Mouse (Mus musculus) embryonic facial prominence, embryonic 14.5 days (tissue): ENCODE measurements around the gene Dusp23. TPM values are rescaled to one million over a fixed set of nuclear protein-coding genes. Genes with fewer than 3 reads are reported as not detected.
A peak's percentile ranks its signal among the peaks of the same experiment; 100 is the strongest.

Source experiments
- ATAC-seq: fragments of 200-750 bp; cut with Nextera tagmentation; 2 replicates; pipeline ENCODE4 v1.8.0; 2017; ENCODE audit warnings: low read depth, moderate number of reproducible peaks, moderate TSS enrichment
- DNase-seq: peaks from one replicate; pipeline ENCODE4 v3.0.0-alpha.2; 2015; ENCODE audit warnings: low spot score
- H3K27ac ChIP-seq: fragments of 300-500 bp; sonication (generic); replicated peaks from 2 replicates; pipeline ENCODE4 v1.5.1; 2014; ENCODE audit warnings: low read depth, mild to moderate bottlenecking, low read length, moderate library complexity
- H3K27me3 ChIP-seq: fragments of 300-500 bp; sonication (generic); replicated peaks from 2 replicates; pipeline ENCODE4 v1.6.1; 2014; ENCODE audit warnings: low read length; ENCODE audit not compliant: control insufficient read depth, insufficient read depth
- H3K36me3 ChIP-seq: fragments of 300-500 bp; sonication (generic); 2 replicates; pipeline ENCODE4 v1.6.1; 2014; ENCODE audit warnings: low read length, mixed read lengths; ENCODE audit not compliant: control insufficient read depth, insufficient read depth
- H3K4me1 ChIP-seq: fragments of 300-500 bp; sonication (generic); 2 replicates; pipeline ENCODE4 v1.6.1; 2014; ENCODE audit warnings: antibody characterized with exemption, low read length; ENCODE audit not compliant: control insufficient read depth, insufficient read depth
- H3K4me2 ChIP-seq: fragments of 300-500 bp; sonication (generic); 2 replicates; pipeline ENCODE4 v1.6.1; 2014; ENCODE audit warnings: low read depth, mild to moderate bottlenecking, low read length, moderate library complexity, mixed read lengths
- H3K4me3 ChIP-seq: fragments of 300-500 bp; sonication (generic); 2 replicates; pipeline ENCODE4 v1.5.1; 2014; ENCODE audit warnings: low read depth, mild to moderate bottlenecking, low read length
- H3K9ac ChIP-seq: fragments of 300-500 bp; sonication (generic); 2 replicates; pipeline ENCODE4 v1.6.1; 2014; ENCODE audit warnings: low read depth, mild to moderate bottlenecking, low read length, moderate library complexity, mixed read lengths
- H3K9me3 ChIP-seq: fragments of 300-500 bp; sonication (generic); 2 replicates; pipeline ENCODE4 v1.6.1; 2016; ENCODE audit warnings: low read length; ENCODE audit not compliant: control insufficient read depth
- WGBS: fragments of 180-500 bp; shearing (Covaris S2); extraction: QIAGEN DNeasy Blood & Tissue Kit; methylation state at CpG from one replicate; pipeline ENCODE4 v1.1.7; 2014; 5-methylcytosine and 5-hydroxymethylcytosine counted together
- polyA plus RNA-seq: library from polyadenylated mRNA; unstranded; fragments of >200 nt; fragmentation: Nextera tagmentation; extraction: Ambion mirVana; gene quantifications from 2 replicates; pipeline ENCODE4 v1.2.1, GENCODE M21; 2014

The Dusp23 gene
- polyA plus RNA-seq, 1 experiment from 2014 or later: 16.0 TPM

DNA sequence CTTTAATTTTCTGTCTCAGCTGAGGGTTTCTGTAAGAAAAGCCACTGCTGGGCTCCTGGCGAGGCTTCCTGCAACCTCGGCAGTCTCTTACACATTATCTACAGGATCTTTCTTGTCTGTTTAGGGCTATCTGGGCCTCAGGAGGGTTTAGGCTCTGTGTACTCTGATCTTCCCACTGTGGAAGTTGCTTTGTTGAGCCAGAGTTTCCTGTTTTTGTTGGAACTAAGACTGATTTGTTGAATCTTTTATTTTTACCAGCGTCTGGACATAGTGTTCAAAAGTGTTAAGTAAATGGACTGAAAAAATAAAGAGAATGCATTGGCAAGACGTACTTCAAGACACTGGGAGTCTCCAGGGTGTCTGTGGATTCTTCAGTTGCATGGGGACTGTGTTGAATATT lies 2.5 kb upstream of the Dusp23 start:
- DNase-seq (no peak), ATAC-seq (no peak)
- no peak overlapping the region for H3K4me3 ChIP-seq
- H3K36me3 ChIP-seq: no peaks in the 10 kb centered on the region
- H3K4me1 ChIP-seq: no peaks in the 10 kb centered on the region; the same call in none of the 2 replicates
- no peaks in the 10 kb centered on the region for H3K27me3 ChIP-seq
- no peak overlapping the region for H3K27ac ChIP-seq
- 47% methylated on average over 4 of the region's 4 CpGs for WGBS
- no peaks in the 10 kb centered on the region for H3K9me3 ChIP-seq
- no peak overlapping the region for H3K9ac ChIP-seq
- no peak overlapping the region for H3K4me2 ChIP-seq

GRCm38 (mm10) chr1:172634136-172634535 lies 1.4 kb upstream of the Dusp23 start:
- Histone ChIP-seq H3K36me3 (no peaks in the 10 kb centered on the region), H3K27ac (no peak overlapping the region), H3K4me1 (no peaks in the 10 kb centered on the region; the same call in none of the 2 replicates), H3K9ac (no peak overlapping the region), H3K27me3 (no peaks in the 10 kb centered on the region), H3K4me3 (no peak overlapping the region), H3K4me2 (no peak overlapping the region), H3K9me3 (no peaks in the 10 kb centered on the region)
- ATAC-seq (no peak), DNase-seq (no peak)
- 91% methylated on average over 2 of the region's 2 CpGs for WGBS

GRCm38 (mm10) chr1:172631721-172632120 lies 1.0 kb downstream of the Dusp23 start:
- WGBS: 80% methylated on average over 4 of the region's 5 CpGs
- H3K9me3 ChIP-seq: no peaks in the 10 kb centered on the region
- DNase-seq: no peak
- H3K36me3 ChIP-seq: no peaks in the 10 kb centered on the region
- no peaks in the 10 kb centered on the region; the same call in 1 of the 2 replicates for H3K4me1 ChIP-seq
- peak overlapping the region; percentile 82 for H3K4me2 ChIP-seq
- no peak overlapping the region for H3K27ac ChIP-seq
- ATAC-seq: no peak
- H3K27me3 ChIP-seq: no peaks in the 10 kb centered on the region
- no peak overlapping the region for H3K9ac ChIP-seq
- no peak overlapping the region for H3K4me3 ChIP-seq

GRCm38 (mm10) chr1:172629831-172630230 lies 2.9 kb downstream of the Dusp23 start:
- WGBS: 30% methylated on average over 7 of the region's 7 CpGs

DNA sequence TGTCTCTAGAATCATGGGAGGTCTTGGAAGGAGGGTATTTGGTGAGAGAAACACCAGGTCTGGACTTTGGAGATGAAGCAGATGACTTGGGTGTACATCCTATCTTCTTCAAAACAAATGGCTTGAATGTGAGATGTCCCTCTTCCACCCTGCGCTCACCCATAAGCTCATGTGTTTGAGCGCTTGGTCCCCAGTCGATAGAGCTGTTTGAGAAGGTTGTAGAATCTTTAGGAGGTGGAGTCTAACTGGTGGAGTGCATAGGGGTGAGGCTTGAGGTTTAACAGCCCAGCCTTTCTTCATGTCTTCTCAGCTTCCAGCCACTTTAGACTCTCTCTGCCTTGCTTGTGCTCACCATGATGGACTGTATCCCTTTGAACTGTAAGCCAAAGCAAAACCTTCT lies 6.5 kb downstream of the Dusp23 start:
- WGBS: 95% methylated on average over 3 of the region's 3 CpGs
- no peak overlapping the region for H3K27ac ChIP-seq
- H3K4me3 ChIP-seq: no peak overlapping the region
- no peak for ATAC-seq
- H3K9ac ChIP-seq: no peak overlapping the region
- DNase-seq: no peak
- no peaks in the 10 kb centered on the region; the same call in 1 of the 2 replicates for H3K4me1 ChIP-seq
- H3K9me3 ChIP-seq: no peaks in the 10 kb centered on the region
- H3K36me3 ChIP-seq: no peaks in the 10 kb centered on the region
- no peaks in the 10 kb centered on the region for H3K27me3 ChIP-seq
- no peak overlapping the region for H3K4me2 ChIP-seq

More at GRCm38 (mm10) chr1:172629831-172630230, 2.9 kb downstream of the Dusp23 start:
- Histone ChIP-seq H3K9me3 (no peaks in the 10 kb centered on the region), H3K27ac (no peak overlapping the region; the same call in 1 of the 2 replicates), H3K36me3 (no peaks in the 10 kb centered on the region), H3K4me2 (no peak overlapping the region), H3K27me3 (no peaks in the 10 kb centered on the region), H3K4me3 (no peak overlapping the region), H3K9ac (no peak overlapping the region), H3K4me1 (no peaks in the 10 kb centered on the region; the same call in 1 of the 2 replicates)
- DNase-seq (peak; percentile 30), ATAC-seq (no peak)

DNA sequence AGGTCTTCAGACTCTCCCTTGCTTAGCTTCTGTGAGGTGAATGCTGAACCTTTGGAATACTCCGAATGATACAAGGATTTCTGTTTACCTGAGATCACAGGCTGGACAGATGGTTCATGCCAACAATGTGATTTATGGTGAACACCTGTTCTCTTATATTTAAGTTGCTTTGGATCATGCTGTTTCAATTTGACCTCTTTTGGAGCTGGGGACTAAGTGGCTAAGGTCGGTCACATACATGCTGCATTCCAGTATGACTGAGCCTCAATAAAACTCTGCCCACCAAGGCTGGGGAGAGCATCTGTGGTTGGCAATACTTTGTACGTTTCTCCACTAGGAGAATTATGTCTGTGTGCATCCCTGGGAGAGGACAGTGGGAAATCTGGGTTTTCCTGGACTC lies 8.7 kb downstream of the Dusp23 start:
- no peak for ATAC-seq
- Histone ChIP-seq H3K27me3 (no peaks in the 10 kb centered on the region), H3K4me1 (no peaks in the 10 kb centered on the region), H3K27ac (no peak overlapping the region), H3K36me3 (no peaks in the 10 kb centered on the region), H3K4me3 (no peak overlapping the region), H3K9ac (no peak overlapping the region), H3K9me3 (no peaks in the 10 kb centered on the region), H3K4me2 (no peak overlapping the region)
- WGBS: 77% methylated on average over 3 of the region's 3 CpGs
- no peak for DNase-seq

GRCm38 (mm10) chr1:172623599-172623998 lies 9.2 kb downstream of the Dusp23 start:
- H3K4me1 ChIP-seq: no peaks in the 10 kb centered on the region
- H3K9ac ChIP-seq: no peak overlapping the region
- no peak for ATAC-seq
- H3K4me3 ChIP-seq: no peak overlapping the region
- no peaks in the 10 kb centered on the region for H3K27me3 ChIP-seq
- 66% methylated on average over 5 of the region's 5 CpGs for WGBS
- DNase-seq: no peak
- no peak overlapping the region for H3K27ac ChIP-seq
- no peaks in the 10 kb centered on the region for H3K36me3 ChIP-seq
- H3K9me3 ChIP-seq: no peaks in the 10 kb centered on the region
- H3K4me2 ChIP-seq: no peak overlapping the region

GRCm38 (mm10) chr1:172619235-172619634 lies 13.5 kb downstream of the Dusp23 start:
- 28% methylated on average over 7 of the region's 7 CpGs for WGBS
- Histone ChIP-seq H3K9ac (no peak overlapping the region), H3K27me3 (no peaks in the 10 kb centered on the region), H3K36me3 (no peaks in the 10 kb centered on the region), H3K9me3 (no peaks in the 10 kb centered on the region), H3K27ac (no peak overlapping the region), H3K4me2 (no peak overlapping the region), H3K4me1 (peaks cover 12% of the 10 kb centered on the region), H3K4me3 (no peak overlapping the region)
- DNase-seq (peak; percentile 22), ATAC-seq (no peak)

DNA sequence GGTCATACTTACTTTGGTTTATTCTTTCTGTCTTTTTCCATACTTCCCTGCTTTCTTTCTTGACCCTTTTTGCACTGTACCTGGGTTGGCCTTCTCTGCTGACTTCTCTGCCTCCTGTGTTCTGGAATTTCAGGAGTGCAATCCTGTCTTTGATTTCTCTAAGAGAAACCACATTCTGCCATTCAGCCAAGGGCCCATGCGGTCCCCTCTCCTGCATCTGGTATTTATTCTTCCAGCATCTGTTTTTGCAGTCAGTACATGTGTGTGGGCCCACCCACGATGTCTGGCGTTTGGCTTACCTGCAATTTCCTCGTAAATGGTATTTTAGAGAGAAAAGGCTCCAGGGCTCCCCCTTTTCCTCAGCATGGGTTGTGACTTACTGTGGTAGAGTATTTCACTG lies 14.6 kb downstream of the Dusp23 start:
- no peak overlapping the region for H3K9ac ChIP-seq
- no peaks in the 10 kb centered on the region for H3K9me3 ChIP-seq
- H3K36me3 ChIP-seq: no peaks in the 10 kb centered on the region
- WGBS: 20% methylated on average over 4 of the region's 4 CpGs
- H3K27me3 ChIP-seq: no peaks in the 10 kb centered on the region
- H3K27ac ChIP-seq: no peak overlapping the region
- ATAC-seq (peak; percentile 71), DNase-seq (peak; percentile 64)
- H3K4me1 ChIP-seq: peaks cover 12% of the 10 kb centered on the region
- H3K4me3 ChIP-seq: no peak overlapping the region
- peak overlapping the region; percentile 57; the same call in 1 of the 2 replicates for H3K4me2 ChIP-seq
